Mouse (Mus musculus) gastrocnemius, adult 18-20 months (tissue): ENCODE results near the gene Abcb8. TPM values are rescaled to one million over a fixed set of nuclear protein-coding genes. Genes with fewer than 3 reads are reported as not detected.

ENCODE experiments used
- DNase-seq: peaks from one replicate; pipeline ENCODE4 v3.0.0; 2021; ENCODE audit warnings: low spot score
- total RNA-seq, 2 experiments: library from RNA; stranded (reverse); gene quantifications; 2 replicates each; pipeline ENCODE4 v1.2.3; 2021

Gene Abcb8
- total RNA-seq, 2 experiments from 2014 or later, result 30.4 to 40.3 TPM

DNA sequence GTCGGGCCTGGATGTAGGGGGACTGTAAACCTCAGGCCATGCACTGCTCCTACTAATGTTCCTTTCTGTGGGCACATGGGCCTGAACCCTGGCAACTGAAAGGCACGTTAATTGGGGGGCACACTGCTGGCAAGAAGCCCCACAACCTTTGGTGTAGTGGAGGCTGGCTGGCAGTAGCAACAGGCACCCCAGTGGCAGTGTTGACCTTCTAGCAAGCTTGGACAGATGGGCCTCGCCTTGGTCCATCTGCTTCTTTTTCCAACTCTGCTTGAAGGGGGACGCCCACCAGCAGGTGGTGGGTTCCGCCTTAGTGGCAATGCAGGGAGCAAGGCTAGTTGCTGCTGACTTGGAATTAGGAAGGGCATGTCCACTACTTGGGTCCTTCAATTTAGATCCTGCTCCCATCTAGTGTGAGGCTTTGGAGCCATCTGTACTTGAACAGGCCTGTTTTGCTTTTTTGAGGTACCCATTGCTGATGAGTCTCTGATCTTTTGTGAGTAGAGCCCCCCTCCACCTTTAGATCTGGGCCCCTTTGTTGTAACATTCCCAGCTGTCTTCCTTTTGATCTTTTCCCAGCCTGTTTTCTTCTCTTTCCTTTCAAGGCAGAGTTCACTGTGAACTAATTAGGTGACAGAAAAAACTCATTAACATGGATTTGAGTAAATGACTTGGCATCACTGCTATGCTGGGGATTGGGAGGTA is 60.0 kb downstream of the Abcb8 start:
- DNase-seq, result no peak

- peak; percentile 30 for DNase-seq
Measured at GRCm38 (mm10) chr5:24453985-24454303, 60.5 kb downstream of the Abcb8 start.

DNA sequence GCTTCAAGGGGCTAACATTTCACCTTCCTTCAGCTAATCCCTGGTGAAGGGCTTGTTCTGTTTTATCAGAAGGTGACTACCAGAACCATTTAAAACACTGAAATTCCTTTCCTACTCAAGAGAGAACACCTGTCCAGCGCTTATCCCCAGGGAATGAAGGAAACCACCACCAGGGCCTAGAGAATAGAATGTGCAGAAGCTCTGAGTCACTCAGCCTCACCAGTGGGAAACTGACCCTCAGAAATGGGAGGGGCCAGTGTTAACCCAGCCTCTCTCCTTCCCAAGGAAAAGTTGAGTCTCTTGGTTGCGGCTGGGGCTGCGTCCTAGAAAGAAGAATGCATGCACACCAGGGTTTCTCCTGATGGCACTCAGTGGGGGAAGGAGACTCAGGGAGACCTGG is 61.6 kb downstream of the Abcb8 start:
- no peak for DNase-seq

GRCm38 (mm10) chr5:24455613-24456012 is 62.1 kb downstream of the Abcb8 start:
- no peak for DNase-seq

Other genes starting within 250 kb of the Abcb8 start
- gene Nupl2, start 228.7 kb upstream of the Abcb8 start, total RNA-seq, result 1 to 10 TPM; 5.3 to 6.4 TPM
- 1 to 10 TPM; 1.1 to 1.5 TPM for gene Kcnh2, start 42.1 kb upstream of the Abcb8 start, total RNA-seq
- 1 to 10 TPM; 4.3 to 8.1 TPM for gene Nos3, start 28.9 kb upstream of the Abcb8 start, total RNA-seq
- under 1 TPM; 0.16 to 0.19 TPM for gene Atg9b, start 1.5 kb upstream of the Abcb8 start, total RNA-seq
- under 1 TPM; 0.32 to 0.38 TPM for gene Asic3, start 19.7 kb downstream of the Abcb8 start, total RNA-seq
- gene Cdk5, start 29.9 kb downstream of the Abcb8 start, total RNA-seq, result 10 to 100 TPM; 10.5 to 11.2 TPM
- gene Slc4a2, start 30.2 kb downstream of the Abcb8 start, total RNA-seq, result 10 to 100 TPM; 13.9 to 14.3 TPM
- 100 to 1,000 TPM; 183 to 194 TPM for gene Fastk, start 51.6 kb downstream of the Abcb8 start, total RNA-seq
- 10 to 100 TPM; 17.7 to 23.3 TPM for gene Tmub1, start 54.2 kb downstream of the Abcb8 start, total RNA-seq
- 10 to 100 TPM; 74.3 to 84.7 TPM for gene Agap3, start 58.5 kb downstream of the Abcb8 start, total RNA-seq
- gene Gbx1, start 133.5 kb downstream of the Abcb8 start, total RNA-seq, result not detected
- 100 to 1,000 TPM; 101 to 107 TPM for gene Asb10, start 147.3 kb downstream of the Abcb8 start, total RNA-seq
- not detected for gene 4931409K22Rik, start 163.1 kb downstream of the Abcb8 start, total RNA-seq
- 100 to 1,000 TPM; 108 to 112 TPM for gene Abcf2, start 183.8 kb downstream of the Abcb8 start, total RNA-seq
- gene Chpf2, start 193.1 kb downstream of the Abcb8 start, total RNA-seq, result 10 to 100 TPM in 1 of 2 experiments, 1 to 10 TPM in 1; 8.9 to 10.3 TPM
- gene Smarcd3, start 230.7 kb downstream of the Abcb8 start, total RNA-seq, result 100 to 1,000 TPM; 199 to 207 TPM